Mouse (Mus musculus) kidney, postnatal 0 days (tissue): Measurements from ENCODE around the gene Trpc5os. TPM values are rescaled to one million over a fixed set of nuclear protein-coding genes. Genes with fewer than 3 reads are reported as not detected.

Source experiments
- ATAC-seq: fragments of 200-750 bp; cut with Nextera tagmentation; replicated peaks from 2 replicates; pipeline ENCODE4 v1.8.0; 2017; ENCODE audit warnings: low read depth, moderate number of reproducible peaks, moderate TSS enrichment, moderate library complexity; ENCODE audit not compliant: low FRiP score
- DNase-seq: peaks from one replicate; pipeline ENCODE4 v3.0.0-alpha.2; 2016; ENCODE audit warnings: low spot score
- H3K27ac ChIP-seq: fragments of 300-500 bp; sonication (generic); 2 replicates; pipeline ENCODE4 v1.5.1; 2014; ENCODE audit warnings: mild to moderate bottlenecking
- H3K27me3 ChIP-seq: fragments of 300-500 bp; sonication (generic); 2 replicates; pipeline ENCODE4 v1.6.1; 2014; ENCODE audit warnings: low read length, mixed read lengths; ENCODE audit not compliant: insufficient read depth
- H3K36me3 ChIP-seq: fragments of 300-500 bp; sonication (generic); 2 replicates; pipeline ENCODE4 v1.6.1; 2014; ENCODE audit warnings: low read length, mixed read lengths; ENCODE audit not compliant: insufficient read depth
- H3K4me1 ChIP-seq: fragments of 300-500 bp; sonication (generic); replicated peaks from 2 replicates; pipeline ENCODE4 v1.6.1; 2014; ENCODE audit warnings: antibody characterized with exemption, low read length, mixed read lengths; ENCODE audit not compliant: insufficient read depth
- H3K4me2 ChIP-seq: fragments of 300-500 bp; sonication (generic); 2 replicates; pipeline ENCODE4 v1.6.1; 2014; ENCODE audit warnings: mild to moderate bottlenecking, low read length, moderate library complexity, mixed read lengths
- H3K4me3 ChIP-seq: fragments of 300-500 bp; sonication (generic); replicated peaks from 2 replicates; pipeline ENCODE4 v1.5.1; 2014; ENCODE audit warnings: low read depth, low read length
- H3K9ac ChIP-seq: fragments of 300-500 bp; sonication (generic); 2 replicates; pipeline ENCODE4 v1.6.1; 2014; ENCODE audit warnings: low read depth, low read length
- H3K9me3 ChIP-seq: fragments of 300-500 bp; sonication (generic); replicated peaks from 2 replicates; pipeline ENCODE4 v1.6.1; 2016; ENCODE audit warnings: low read length, inconsistent platforms, mixed read lengths
- CTCF ChIP-seq: IDR thresholded peaks from 2 replicates; pipeline ENCODE4 v1.5.1; 2016; ENCODE audit warnings: antibody characterized with exemption, low read depth, mild to moderate bottlenecking, moderate library complexity
- WGBS: fragments of 180-500 bp; shearing (Covaris S2); extraction: QIAGEN DNeasy Blood & Tissue Kit; methylation state at CpG from one replicate; pipeline ENCODE4 v1.1.7; 2014; 5-methylcytosine and 5-hydroxymethylcytosine counted together
- polyA plus RNA-seq: library from polyadenylated mRNA; unstranded; fragments of >200 nt; fragmentation: Nextera tagmentation; extraction: Ambion mirVana; gene quantifications from 2 replicates; pipeline ENCODE4 v1.2.1, GENCODE M21; 2015

Trpc5os gene
- polyA plus RNA-seq, 1 experiment from 2014 or later: not detected

DNA sequence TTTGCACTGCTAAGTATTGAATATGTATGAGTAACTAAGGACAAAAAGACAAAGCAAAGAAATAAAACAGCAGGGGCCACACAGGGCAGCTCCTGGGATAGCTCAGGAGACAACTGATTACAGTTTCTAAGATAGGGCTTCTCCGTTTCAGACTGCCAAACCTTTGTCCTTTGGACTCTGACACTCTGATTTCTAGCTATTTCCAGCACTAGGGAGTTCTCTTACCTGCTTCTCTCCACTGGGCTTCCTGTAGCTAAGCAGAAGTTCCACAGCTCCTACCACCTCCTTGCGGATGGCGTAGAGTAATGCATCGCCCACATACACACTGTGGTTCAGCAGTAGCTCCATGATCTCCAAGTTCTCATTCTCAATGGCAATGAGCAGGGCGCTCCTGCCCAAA, 66.9 kb downstream of the Trpc5os start:
- WGBS: 88% methylated on average over 5 of the region's 5 CpGs
- H3K4me2 ChIP-seq: no peak overlapping the region
- ATAC-seq: no peak
- H3K9me3 ChIP-seq: no peaks in the 10 kb centered on the region
- no peaks in the 10 kb centered on the region for H3K4me1 ChIP-seq
- H3K27ac ChIP-seq: no peak overlapping the region
- H3K36me3 ChIP-seq: no peaks in the 10 kb centered on the region
- no peak for TF ChIP-seq CTCF
- no peak overlapping the region for H3K9ac ChIP-seq
- no peak for DNase-seq
- H3K27me3 ChIP-seq: no peaks in the 10 kb centered on the region
- H3K4me3 ChIP-seq: no peak overlapping the region

DNA sequence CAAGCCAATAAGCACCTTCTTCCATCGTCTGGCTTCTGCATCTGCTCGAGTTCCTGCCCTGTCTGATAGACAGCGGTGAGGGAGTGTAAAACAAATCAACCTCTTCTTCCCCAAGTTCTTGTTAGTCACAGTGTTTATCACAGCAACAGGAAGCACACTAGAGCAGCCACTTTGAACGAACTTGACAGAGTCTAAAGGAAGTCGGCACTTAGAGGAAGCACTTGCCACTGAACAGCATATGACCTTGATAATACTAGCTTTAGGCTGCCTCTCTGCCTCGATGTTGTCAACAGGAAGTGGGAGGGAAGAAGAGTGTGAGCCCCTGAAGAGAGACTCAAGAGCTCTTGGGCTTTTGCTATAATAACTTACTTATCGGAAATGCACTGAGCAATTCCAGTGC, 69.7 kb downstream of the Trpc5os start:
- H3K4me1 ChIP-seq: no peaks in the 10 kb centered on the region
- no peaks in the 10 kb centered on the region for H3K36me3 ChIP-seq
- no peak for ATAC-seq
- DNase-seq: peak; percentile 14
- H3K9me3 ChIP-seq: no peaks in the 10 kb centered on the region
- H3K27ac ChIP-seq: no peak overlapping the region
- no peak for TF ChIP-seq CTCF
- no peaks in the 10 kb centered on the region for H3K27me3 ChIP-seq
- H3K4me3 ChIP-seq: no peak overlapping the region
- WGBS: 63% methylated on average over 7 of the region's 7 CpGs
- H3K4me2 ChIP-seq: no peak overlapping the region
- no peak overlapping the region for H3K9ac ChIP-seq

Other genes starting within 250 kb of the Trpc5os start
- 15.0 and 15.7 TPM in 2 replicates for gene Alg13, start 138.8 kb upstream of the Trpc5os start, polyA plus RNA-seq
- gene Trpc5, start 231.6 kb downstream of the Trpc5os start, polyA plus RNA-seq: 0.04 TPM in 1 of 2 replicates, not detected in the other
- 0.42 and 0.52 TPM in 2 replicates for gene Rtl4, start 232.3 kb downstream of the Trpc5os start, polyA plus RNA-seq